Mouse (Mus musculus): ENCODE data around the gene Phf24. TPM values are rescaled to one million over a fixed set of nuclear protein-coding genes. Genes with fewer than 3 reads are reported as not detected.
A peak's percentile ranks its signal among the peaks of the same experiment; 100 is the strongest.

The Phf24 gene
- total and polyA plus RNA-seq, 3 experiments, result not detected

DNA sequence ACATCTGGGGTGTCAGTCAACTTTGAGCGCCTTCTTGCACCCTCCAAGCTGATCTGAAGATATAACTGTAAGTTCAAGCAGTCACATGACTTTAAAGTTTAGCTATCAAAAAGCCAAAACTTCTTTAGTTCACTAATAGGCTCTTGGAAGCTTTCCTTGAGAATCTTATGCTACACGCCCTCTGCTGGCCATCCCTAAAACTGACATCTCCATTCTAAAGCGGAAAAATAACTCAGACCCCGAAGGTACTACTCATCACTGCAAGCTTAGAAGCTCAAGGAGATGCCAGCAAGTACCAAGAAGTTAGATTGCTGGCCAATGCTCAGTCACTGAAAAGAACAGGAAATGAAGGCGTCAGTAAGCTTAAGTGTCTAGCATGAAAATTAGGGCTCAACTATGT is 29.5 kb downstream of the Phf24 start:
- in situ Hi-C loops (cut with MboI; ENCODE audit: low pct_ligation_motif_present, low pct_unique_long_range_greater_than_20kb, low sequenced_read_pairs) (no loop called here), dilution Hi-C loops (cut with MboI; ENCODE audit: extremely low pct_ligation_motif_present, extremely low pct_unique_long_range_greater_than_20kb, low sequenced_read_pairs) (no loop called here)
- Histone ChIP-seq H3K9me3 (replicated peaks; ENCODE audit: low read length) (no peaks in the 10 kb centered on the region), H3K27ac (ENCODE audit: insufficient read depth, low read depth) (no peak overlapping the region), H3K4me3 (replicated peaks in 1 of 3; ENCODE audit: low read depth in 2 of 3, low read length in 2 of 3, poor library complexity in 1 of 3) (no peak overlapping the region), H3K36me3 (replicated peaks in 1 of 2; ENCODE audit: control insufficient read depth in 1 of 2, insufficient read depth in 1 of 2, low read length in 1 of 2) (no peaks in the 10 kb centered on the region), H3K79me2 (replicated peaks; ENCODE audit: control insufficient read depth, extremely low read depth, insufficient read depth, poor library complexity, severe bottlenecking) (no peaks in the 10 kb centered on the region), H3K27me3 (replicated peaks) (peaks cover 71% of the 10 kb centered on the region), H3K9ac (ENCODE audit: insufficient read depth, low read depth) (no peak overlapping the region), H3K4me2 (ENCODE audit: insufficient read depth, low read depth, poor library complexity, severe bottlenecking) (no peak overlapping the region), H3K4me1 (ENCODE audit: control insufficient read depth in 1 of 2, insufficient read depth in 2 of 2) (peaks cover 9 to 28% of the 10 kb centered on the region in 2 experiments)
- DNase-seq (ENCODE audit: extremely low read depth), result peak; percentile 44
- TF ChIP-seq HCFC1 (IDR thresholded peaks at IDR 0.05; ENCODE audit: low read depth, low read length) (no peak), RAD21 (IDR thresholded peaks at IDR 0.05; ENCODE audit: low read depth, low read length) (peak; percentile 24), SMC3 (IDR thresholded peaks at IDR 0.05; ENCODE audit: low read depth, low read length) (peak; percentile 62), RCOR1 (conservative IDR thresholded peaks at IDR 0.05; ENCODE audit: low read depth, low read length) (no peak), MYC (IDR thresholded peaks at IDR 0.05; ENCODE audit: low read depth, low read length) (no peak), CTCF (conservative IDR thresholded peaks at IDR 0.05 in 1 of 2, IDR thresholded peaks at IDR 0.05 in 1 of 2; ENCODE audit: low read depth in 2 of 2, low read length in 2 of 2) (peak; percentile 32 to 71; a peak in 3 of 4 replicates), TBP (conservative IDR thresholded peaks at IDR 0.05; ENCODE audit: low read depth, low read length) (no peak), KAT2A (IDR thresholded peaks at IDR 0.05; ENCODE audit: insufficient replicate concordance, low read length) (no peak), POLR2AphosphoS2 (IDR thresholded peaks at IDR 0.05; ENCODE audit: low read depth, low read length) (no peak), IRF4 (IDR thresholded peaks at IDR 0.05; ENCODE audit: low read depth, low read length) (no peak)

DNA sequence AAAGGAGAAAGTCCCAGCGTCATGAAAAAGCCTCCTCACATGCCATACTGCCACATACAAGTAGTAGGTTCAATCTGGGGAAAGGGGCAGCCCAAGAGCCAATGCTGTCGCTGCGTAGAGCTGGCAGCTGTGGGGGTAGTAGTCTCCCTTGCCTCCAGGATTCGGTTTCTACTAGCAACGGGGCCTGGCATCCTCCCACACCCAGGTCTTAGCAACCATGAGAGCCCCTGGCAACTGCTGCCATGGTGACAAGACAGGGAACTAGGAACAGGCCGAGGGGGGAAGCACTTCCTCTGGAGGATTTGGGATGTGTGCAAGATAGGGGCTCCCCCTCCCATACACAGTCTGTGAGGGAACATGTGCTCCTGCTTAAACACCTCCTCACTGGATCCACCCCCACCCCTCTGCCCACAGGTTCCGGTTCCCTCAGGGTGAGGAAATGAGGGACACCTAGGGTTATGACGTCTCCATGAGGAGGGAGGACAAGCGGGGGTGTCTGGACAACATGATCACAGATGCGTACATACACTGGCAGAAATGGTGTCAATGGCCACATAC is 30.4 kb downstream of the Phf24 start:
- no peak overlapping the region for H3K27ac ChIP-seq (ENCODE audit: insufficient read depth, low read depth)
- no peaks in the 10 kb centered on the region for H3K9me3 ChIP-seq (replicated peaks; ENCODE audit: low read length)
- H3K9ac ChIP-seq (ENCODE audit: insufficient read depth, low read depth), result no peak overlapping the region
- peaks cover 63% of the 10 kb centered on the region for H3K27me3 ChIP-seq (replicated peaks)
- H3K4me1 ChIP-seq (ENCODE audit: control insufficient read depth in 1 of 2, insufficient read depth in 2 of 2), result peaks cover 8 to 28% of the 10 kb centered on the region in 2 experiments
- dilution Hi-C loops (cut with MboI; ENCODE audit: extremely low pct_ligation_motif_present, extremely low pct_unique_long_range_greater_than_20kb, low sequenced_read_pairs), result no loop called here
- no peak overlapping the region for H3K4me3 ChIP-seq (replicated peaks in 1 of 3; ENCODE audit: low read depth in 2 of 3, low read length in 2 of 3, poor library complexity in 1 of 3)
- TF ChIP-seq NRF1 (IDR thresholded peaks at IDR 0.05; ENCODE audit: low read depth, low read length) (no peak), MAX (IDR thresholded peaks at IDR 0.05; ENCODE audit: low read length) (no peak), JUN (IDR thresholded peaks at IDR 0.05; ENCODE audit: insufficient read depth, low read depth, low read length) (no peak), ZC3H11A (IDR thresholded peaks at IDR 0.05; ENCODE audit: low read depth, low read length) (no peak), CHD1 (IDR thresholded peaks at IDR 0.05; ENCODE audit: low read depth, low read length) (no peak), POLR2AphosphoS2 (IDR thresholded peaks at IDR 0.05; ENCODE audit: low read depth, low read length) (no peak), EP300 (IDR thresholded peaks at IDR 0.05; ENCODE audit: low read length) (no peak), TCF12 (IDR thresholded peaks at IDR 0.05; ENCODE audit: low read depth, low read length) (no peak), MXI1 (IDR thresholded peaks at IDR 0.05; ENCODE audit: low read depth, low read length) (no peak), RCOR1 (conservative IDR thresholded peaks at IDR 0.05; ENCODE audit: low read depth, low read length) (no peak), TBP (conservative IDR thresholded peaks at IDR 0.05; ENCODE audit: low read depth, low read length) (no peak), ZKSCAN1 (IDR thresholded peaks at IDR 0.05; ENCODE audit: borderline replicate concordance, low read depth, low read length) (no peak), HCFC1 (IDR thresholded peaks at IDR 0.05; ENCODE audit: low read depth, low read length) (no peak), CHD2 (IDR thresholded peaks at IDR 0.05; ENCODE audit: low read length) (no peak), CTCF (conservative IDR thresholded peaks at IDR 0.05 in 1 of 2, IDR thresholded peaks at IDR 0.05 in 1 of 2; ENCODE audit: low read depth in 2 of 2, low read length in 2 of 2) (no peak), ELF1 (IDR thresholded peaks at IDR 0.05; ENCODE audit: low read depth, low read length) (no peak)
- no peak overlapping the region for H3K4me2 ChIP-seq (ENCODE audit: insufficient read depth, low read depth, poor library complexity, severe bottlenecking)
- in situ Hi-C loops (cut with MboI; ENCODE audit: low pct_ligation_motif_present, low pct_unique_long_range_greater_than_20kb, low sequenced_read_pairs), result no loop called here
- H3K36me3 ChIP-seq (replicated peaks in 1 of 2; ENCODE audit: control insufficient read depth in 1 of 2, insufficient read depth in 1 of 2, low read length in 1 of 2), result no peaks in the 10 kb centered on the region
- DNase-seq (ENCODE audit: extremely low read depth), result no peak
- H3K79me2 ChIP-seq (replicated peaks; ENCODE audit: control insufficient read depth, extremely low read depth, insufficient read depth, poor library complexity, severe bottlenecking), result no peaks in the 10 kb centered on the region

Measured in CH12.LX (cell line).